Mouse (Mus musculus) gastrocnemius, adult 2 months (tissue): ENCODE measurements at regions not wholly inside any gene's neighbourhood (a gene's known extent, or its start where the extent isn't known, plus 50 kb on each side); places are given as distances from the start of the nearest gene placed in this dataset.

Source experiments
- DNase-seq: peaks from one replicate; pipeline ENCODE4 v3.0.0; 2022
- H3K27ac ChIP-seq: fragments of 200-600 bp; 2 replicates; pipeline ENCODE4 v1.8.1; 2022; ENCODE audit warnings: mild to moderate bottlenecking
- H3K4me3 ChIP-seq: fragments of 200-600 bp; 2 replicates; pipeline ENCODE4 v1.8.1; 2022; ENCODE audit warnings: mild to moderate bottlenecking, moderate library complexity
- CTCF ChIP-seq: fragments of 200-600 bp; IDR thresholded peaks from 2 replicates; pipeline ENCODE4 v1.8.1; 2022; ENCODE audit warnings: antibody characterized with exemption, mild to moderate bottlenecking, moderate library complexity
- intact Hi-C: fragments of 180-260 bp; cut with DNase I; formaldehyde crosslinking; loops from one replicate; pipeline ENCODE4 v1.15.1; 2025

DNA sequence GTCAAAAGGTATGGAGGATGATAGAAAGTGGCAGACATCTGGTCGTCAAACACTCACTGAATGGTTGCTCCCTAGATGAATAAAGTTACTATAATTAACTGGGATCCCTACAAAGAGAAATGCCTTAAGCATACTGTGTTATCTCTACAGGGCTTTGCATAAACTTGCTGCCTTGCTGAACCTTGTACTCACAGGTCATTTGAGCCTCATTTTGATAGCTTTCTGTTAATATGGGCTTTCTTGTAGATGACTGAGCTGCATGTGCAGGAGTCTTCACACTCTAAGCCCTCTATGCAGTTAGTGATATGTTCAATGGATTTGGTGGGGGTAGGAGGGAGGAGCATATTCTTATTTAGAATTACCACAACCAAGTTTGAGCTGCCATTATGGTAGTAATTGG, 127.8 kb upstream of the Sdr16c6 start:
- intact Hi-C loops = no loop called here
- no peak for TF ChIP-seq CTCF
- no peak for DNase-seq
- Histone ChIP-seq H3K27ac (no peak overlapping the region), H3K4me3 (no peak overlapping the region)

DNA sequence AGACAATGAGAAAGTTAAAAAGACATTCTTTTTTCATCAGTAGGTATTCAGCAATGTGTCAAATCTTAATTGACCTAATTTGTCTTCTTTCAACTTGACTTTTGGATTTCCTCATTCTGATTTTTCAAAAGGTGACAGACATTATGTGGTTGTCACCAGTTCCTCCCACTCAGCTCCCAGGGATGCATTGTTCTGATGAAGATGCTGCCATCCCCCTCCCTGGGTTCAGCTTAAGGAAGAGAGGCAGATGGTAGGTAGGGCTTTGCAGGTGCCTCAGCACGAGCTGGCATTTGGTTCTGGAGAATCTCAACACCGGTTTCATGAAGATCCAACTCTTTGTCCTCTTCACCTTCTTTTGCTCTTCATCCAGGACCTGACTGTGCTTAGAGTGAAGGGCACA, 122.0 kb upstream of the Sdr16c6 start:
- intact Hi-C loops = no loop called here
- Histone ChIP-seq H3K27ac (no peak overlapping the region), H3K4me3 (no peak overlapping the region)
- TF ChIP-seq CTCF = no peak
- no peak for DNase-seq

GRCm38 (mm10) chr4:4195834-4196233, 118.5 kb upstream of the Sdr16c6 start:
- peak; percentile 63 for DNase-seq
- Histone ChIP-seq H3K27ac (peak overlapping the region; percentile 33), H3K4me3 (no peak overlapping the region)
- intact Hi-C loops = no loop called here
- TF ChIP-seq CTCF = no peak

DNA sequence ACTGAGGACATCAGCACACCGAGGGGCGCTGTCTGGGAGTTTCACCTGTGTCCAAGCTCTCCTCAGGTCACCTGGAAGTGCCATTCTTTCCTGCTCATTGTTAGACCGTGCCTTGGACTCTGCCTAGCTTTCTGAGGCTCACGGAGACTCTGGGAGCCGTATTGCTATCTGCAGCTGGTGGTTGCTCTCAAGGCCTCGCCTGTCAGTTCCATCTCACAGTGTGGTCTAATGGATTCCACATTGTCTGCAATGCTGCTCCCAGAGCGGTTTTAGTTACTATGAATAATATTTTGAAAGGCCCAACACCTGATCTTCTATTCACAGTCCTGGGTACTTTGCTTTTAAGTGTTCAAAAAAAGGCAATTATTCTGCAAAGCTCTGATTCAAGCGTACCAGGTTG, 117.9 kb upstream of the Sdr16c6 start:
- intact Hi-C loops = no loop called here
- Histone ChIP-seq H3K27ac (peak overlapping the region; percentile 33), H3K4me3 (no peak overlapping the region)
- peak; percentile 23 for DNase-seq
- no peak for TF ChIP-seq CTCF
